Mouse (Mus musculus) megakaryocyte, embryonic 14.5 days (primary cell): ENCODE data around the gene Rfc5. TPM values are rescaled to one million over a fixed set of nuclear protein-coding genes. Genes with fewer than 3 reads are reported as not detected.

Experiments
- H3K27me3 ChIP-seq: replicated peaks from 2 replicates; pipeline ENCODE3; 2012; ENCODE audit warnings: inconsistent platforms
- H3K36me3 ChIP-seq: replicated peaks from 2 replicates; pipeline ENCODE3; 2012; ENCODE audit warnings: low read length, inconsistent platforms, mixed read lengths
- H3K4me1 ChIP-seq: 2 replicates; pipeline ENCODE4 v1.6.1; 2012; ENCODE audit warnings: inconsistent platforms
- H3K4me3 ChIP-seq: replicated peaks from 2 replicates; pipeline ENCODE3; 2012; ENCODE audit warnings: moderate library complexity, mild to moderate bottlenecking, inconsistent platforms
- H3K9me3 ChIP-seq: 2 replicates; pipeline ENCODE4 v1.6.1; 2012; ENCODE audit warnings: inconsistent platforms
- FLI1 ChIP-seq: IDR thresholded peaks from 2 replicates; pipeline ENCODE4 v1.6.1; 2012; ENCODE audit warnings: low read length, inconsistent platforms, mixed read lengths
- GATA1 ChIP-seq: IDR thresholded peaks from 3 replicates; pipeline ENCODE4 v1.6.1; 2012; ENCODE audit warnings: mixed read lengths, low read length, inconsistent platforms, borderline replicate concordance
- polyA plus RNA-seq: library from polyadenylated mRNA; stranded (reverse); fragments of >175 nt; gene quantifications from 2 replicates; pipeline ENCODE4 v1.2.3, GENCODE M21; 2012; ENCODE audit warnings: low replicate concordance; ENCODE audit not compliant: insufficient read depth

The Rfc5 gene
- polyA plus RNA-seq, 1 experiment, result 23.5 TPM

GRCm38 (mm10) chr5:117330457-117330856 is 58.4 kb downstream of the Rfc5 start:
- Histone ChIP-seq H3K4me1 (no peaks in the 10 kb centered on the region), H3K27me3 (peaks cover 37% of the 10 kb centered on the region), H3K4me3 (no peak overlapping the region), H3K9me3 (peaks cover 6% of the 10 kb centered on the region), H3K36me3 (no peaks in the 10 kb centered on the region)
- TF ChIP-seq GATA1 (no peak), FLI1 (no peak)

Other genes starting within 250 kb of the Rfc5 start
- gene Pebp1, start 101.4 kb downstream of the Rfc5 start, polyA plus RNA-seq, result 298 and 687 TPM in 2 replicates
- gene Vsig10, start 70.0 kb downstream of the Rfc5 start, polyA plus RNA-seq, result 0.23 TPM in 1 of 2 replicates, not detected in the other
- 7.5 and 29.6 TPM in 2 replicates for gene Wsb2, start 31.7 kb downstream of the Rfc5 start, polyA plus RNA-seq
- 0.03 and 0.12 TPM in 2 replicates for gene Ksr2, start 25.0 kb upstream of the Rfc5 start, polyA plus RNA-seq